In genomic region chr5:105491389-105491788, GRCm38 (mm10) we compare ENCODE assay signal across 9 mouse cellular contexts. TPM values are rescaled to one million over a fixed set of nuclear protein-coding genes. Genes with fewer than 3 reads are reported as not detected.
DNase-seq lines count a peak whose midpoint lies in the region; ATAC-seq and TF ChIP-seq lines count a peak whose summit lies in the region.
"Had no signal": no experiment of that assay in that cellular context is flagged by ENCODE, and none has a peak within 500 bp of the region (broad histone marks: within the 10 kb centered on the region; RNA-seq: fewer than 3 reads in every experiment).

No protein-coding gene starts in this region.

- DNase-seq in kidney, adult 18-20 months = no peak
- DNase-seq in G1E (ENCODE audit: low spot score) = peak; percentile 18
- DNase-seq in frontal cortex, postnatal 25 days (ENCODE audit: low spot score in 2 of 2) = no peak
- no peak for DNase-seq in ovary, postnatal 14 days (ENCODE audit: low spot score)
- DNase-seq in cerebellum, postnatal 36 days = no peak

- no peak overlapping the region for H3K4me3 ChIP-seq in kidney, embryonic 14.5 days (ENCODE audit: low read length)
- no peak overlapping the region for H3K4me3 ChIP-seq in G1E (ENCODE audit: low read depth, low read length)
- H3K4me3 ChIP-seq in forebrain, embryonic 13.5 days = no peak overlapping the region
- H3K4me3 ChIP-seq: lung, embryonic 15.5 days had no signal

- H3K36me3 ChIP-seq in kidney, embryonic 14.5 days (ENCODE audit: control insufficient read depth, insufficient read depth, low read length) = no peaks in the 10 kb centered on the region
- peaks cover 46% of the 10 kb centered on the region for H3K36me3 ChIP-seq in G1E (replicated peaks)
- H3K36me3 ChIP-seq in forebrain, embryonic 13.5 days (ENCODE audit: poor library complexity, severe bottlenecking) = peaks cover 9% of the 10 kb centered on the region; the same call in 1 of the 2 replicates
- H3K36me3 ChIP-seq: lung, embryonic 15.5 days had no signal

- H3K4me2 ChIP-seq in kidney, embryonic 14.5 days (replicated peaks; ENCODE audit: low read depth, low read length) = no peak overlapping the region
- H3K4me2 ChIP-seq in forebrain, embryonic 13.5 days = no peak overlapping the region
- H3K4me2 ChIP-seq: lung, embryonic 15.5 days had no signal

- no peaks in the 10 kb centered on the region for H3K27me3 ChIP-seq in kidney, embryonic 14.5 days (ENCODE audit: control insufficient read depth, insufficient read depth, low read length)
- H3K27me3 ChIP-seq in G1E (ENCODE audit: insufficient read depth, low read length) = no peaks in the 10 kb centered on the region
- H3K27me3 ChIP-seq in forebrain, embryonic 13.5 days = peaks cover 24% of the 10 kb centered on the region; the same call in 1 of the 2 replicates
- H3K27me3 ChIP-seq: lung, embryonic 15.5 days had no signal

- H3K27ac ChIP-seq in kidney, embryonic 14.5 days (ENCODE audit: low read depth, low read length) = no peak overlapping the region
- no peak overlapping the region for H3K27ac ChIP-seq in forebrain, embryonic 13.5 days
- H3K27ac ChIP-seq: lung, embryonic 15.5 days had no signal

- WGBS in kidney, embryonic 14.5 days = 64% methylated on average over 4 of the region's 4 CpGs
- 58% methylated on average over 4 of the region's 4 CpGs for WGBS in forebrain, embryonic 13.5 days

- H3K9ac ChIP-seq in kidney, embryonic 14.5 days (ENCODE audit: low read depth, low read length) = no peak overlapping the region
- no peak overlapping the region for H3K9ac ChIP-seq in forebrain, embryonic 13.5 days
- H3K9ac ChIP-seq: lung, embryonic 15.5 days had no signal

- no peak for TF ChIP-seq CTCF in G1E (IDR thresholded peaks at IDR 0.05; ENCODE audit: low read depth, low read length)

- H3K4me1 ChIP-seq in kidney, embryonic 14.5 days (ENCODE audit: control insufficient read depth, insufficient read depth, low read length) = 0 out of 2 replicates have a peak, but pooled peaks cover 3% of the 10 kb centered on the region
- peaks cover 12% of the 10 kb centered on the region for H3K4me1 ChIP-seq in G1E (ENCODE audit: insufficient read depth, low read depth, low read length)
- peaks cover 52% of the 10 kb centered on the region for H3K4me1 ChIP-seq in forebrain, embryonic 13.5 days

- no peaks in the 10 kb centered on the region for H3K9me3 ChIP-seq in kidney, embryonic 14.5 days (ENCODE audit: control insufficient read depth, low read length)
- no peaks in the 10 kb centered on the region for H3K9me3 ChIP-seq in G1E (replicated peaks)
- H3K9me3 ChIP-seq in forebrain, embryonic 13.5 days (replicated peaks) = no peaks in the 10 kb centered on the region; the same call in 1 of the 2 replicates
- H3K9me3 ChIP-seq: lung, embryonic 15.5 days had no signal

- ATAC-seq in kidney, embryonic 14.5 days (ENCODE audit: low FRiP score, low TSS enrichment) = peak; percentile 71; the same call in 1 of the 2 replicates
- no peak for ATAC-seq in G1E (ENCODE audit: extremely low read depth, insufficient number of reproducible peaks, low FRiP score, poor library complexity, severe bottlenecking)
- peak; percentile 41; the same call in 1 of the 2 replicates for ATAC-seq in forebrain, embryonic 13.5 days
- 0 out of 2 replicates have a peak, but pooled peaks have one; percentile 31 for ATAC-seq in megakaryocyte-erythroid progenitor cell, adult 5-6 weeks (replicated peaks; ENCODE audit: low FRiP score, low TSS enrichment, poor library complexity, severe bottlenecking)

RNA-seq across cellular contexts. Expression of gene Lrrc8c, which starts 27.8 kb away (rescaled TPM):
- polyA plus RNA-seq in kidney, embryonic 14.5 days (2014; fragmentation: Nextera tagmentation; extraction: Ambion mirVana) = 13.1 and 14.2 TPM in 2 replicates
- 50.6 and 53.4 TPM in 2 replicates for total RNA-seq in G1E (2014; fragmentation: Nextera tagmentation)
- total RNA-seq in G1E (2017) = 7.7 and 10.1 TPM in 2 replicates
- 70.0 and 75.7 TPM in 2 replicates for polyA plus RNA-seq in G1E (2012)
- polyA plus RNA-seq in forebrain, embryonic 13.5 days (2015; fragmentation: Nextera tagmentation; extraction: Ambion mirVana) = 9.4 and 9.5 TPM in 2 replicates
- total RNA-seq in megakaryocyte-erythroid progenitor cell, adult 5-6 weeks (2014; fragmentation: Nextera tagmentation) = 64.7 and 81.9 TPM in 2 replicates
- 15.3 and 22.5 TPM in 2 replicates for total RNA-seq in megakaryocyte-erythroid progenitor cell, adult 5-6 weeks (2017)
